8 mouse cellular contexts compared by ENCODE assay signal in genomic region chr19:29563258-29563779, GRCm38 (mm10). TPM values are rescaled to one million over a fixed set of nuclear protein-coding genes. Genes with fewer than 3 reads are reported as not detected.
A peak's percentile ranks its signal among the peaks of the same experiment; 100 is the strongest.
DNase-seq lines count a peak whose midpoint lies in the region; TF ChIP-seq lines count a peak whose summit lies in the region.
"Had no signal": no experiment of that assay in that cellular context is flagged by ENCODE, and none has a peak within 500 bp of the region (broad histone marks: within the 10 kb centered on the region; RNA-seq: fewer than 3 reads in every experiment).

No protein-coding gene starts in this region.

- intact Hi-C loops in heart, postnatal 10 days (cut with DNase I) = loop anchor here (1.0 to 5.0 kb wide), 3 partner anchors 41 to 206 kb away; partner anchors contain the start of gene Ric1

- H3K9me3 ChIP-seq in ES-E14 (ENCODE audit: control insufficient read depth, insufficient read depth, low read depth, low read length) = no peaks in the 10 kb centered on the region
- H3K9me3 ChIP-seq: liver, embryonic 15.5 days had no signal

- no peaks in the 10 kb centered on the region for H3K36me3 ChIP-seq in ES-E14 (ENCODE audit: control insufficient read depth, insufficient read depth, low read length, poor library complexity, severe bottlenecking)

- H3K27ac ChIP-seq in ES-E14 (ENCODE audit: insufficient read depth, low read depth, low read length, poor library complexity, severe bottlenecking) = no peak overlapping the region
- H3K27ac ChIP-seq in layer of hippocampus, adult 2 months = 0 out of 2 replicates have a peak overlapping the region, but pooled peaks have one; percentile 20
- H3K27ac ChIP-seq: liver, embryonic 15.5 days had no signal

- H3K4me3 ChIP-seq in ES-E14 (ENCODE audit: insufficient read depth in 1 of 2, low read depth in 1 of 2, low read length in 2 of 2, poor library complexity in 1 of 2, severe bottlenecking in 1 of 2) = no peak overlapping the region
- no peak overlapping the region for H3K4me3 ChIP-seq in layer of hippocampus, adult 2 months
- H3K4me3 ChIP-seq: liver, embryonic 15.5 days had no signal

- in situ Hi-C loops in ES-E14 (cut with MboI; ENCODE audit: low sequenced_read_pairs in 2 of 2, unreplicated experiment in 2 of 2) = no loop called here

- DNase-seq in ES-E14 (ENCODE audit: low read depth, low spot score) = peak; percentile 39
- DNase-seq in adrenal gland, adult 2 months = peak; percentile 53
- DNase-seq in embryo, embryonic 11 days = peak; percentile 74
- peak; percentile 67 to 78 for DNase-seq in heart, postnatal 10 days
- peak; percentile 52 to 73 for DNase-seq in layer of hippocampus, adult 2 months (ENCODE audit: low spot score in 2 of 2)
- peak; percentile 78 for DNase-seq in lung, postnatal 25 days (ENCODE audit: low spot score)
- DNase-seq in right cerebral cortex, postnatal 14 days = peak; percentile 52

- H3K4me1 ChIP-seq in ES-E14 (ENCODE audit: control insufficient read depth in 2 of 2, insufficient read depth in 2 of 2, low read length in 2 of 2, poor library complexity in 1 of 2) = no peaks in the 10 kb centered on the region

- H3K9ac ChIP-seq in ES-E14 (ENCODE audit: insufficient read depth, low read depth, low read length, poor library complexity, severe bottlenecking) = no peak overlapping the region
- H3K9ac ChIP-seq: liver, embryonic 15.5 days had no signal

- peak; percentile 88 for TF ChIP-seq CTCF in layer of hippocampus, adult 2 months (conservative IDR thresholded peaks at IDR 0.05)

TF ChIP-seq in ES-E14, 5 proteins besides CTCF, POLR2A, EP300 and RAD21:
- TF ChIP-seq MAFK (IDR thresholded peaks at IDR 0.05; ENCODE audit: insufficient read depth, low read depth, low read length) = no peak
- TF ChIP-seq ZC3H11A (IDR thresholded peaks at IDR 0.05; ENCODE audit: borderline replicate concordance, low read depth, low read length) = no peak
- TF ChIP-seq CHD2 (IDR thresholded peaks at IDR 0.05; ENCODE audit: low read depth, low read length) = no peak
- no peak for TF ChIP-seq ZNF384 (IDR thresholded peaks at IDR 0.05; ENCODE audit: low read depth, low read length)
- TF ChIP-seq HCFC1 (IDR thresholded peaks at IDR 0.05; ENCODE audit: borderline replicate concordance, insufficient read depth, low read length) = no peak

RNA-seq across cellular contexts. Expression of gene Ric1, which starts 41.2 kb away (rescaled TPM):
- 30.7 and 37.4 TPM in 2 replicates for total RNA-seq in ES-E14 (2012; rRNA removed)
- total RNA-seq in adrenal gland, adult 2 months (2021) = 10 to 100 TPM; 25.9 to 40.3 TPM
- polyA plus RNA-seq in adrenal gland, adult 2 months (2012; rRNA removed) = 7.5 and 7.9 TPM in 2 replicates
- total RNA-seq in heart, postnatal 10 days (2021) = 10 to 100 TPM; 32.8 to 36.3 TPM
- total RNA-seq in layer of hippocampus, adult 2 months (2021) = 10 to 100 TPM; 38.7 to 47.3 TPM
